Mouse (Mus musculus) intestine, embryonic 16.5 days (tissue): ENCODE results near the gene Pskh1. TPM values are rescaled to one million over a fixed set of nuclear protein-coding genes. Genes with fewer than 3 reads are reported as not detected.

ENCODE experiments used
- ATAC-seq: fragments of 200-750 bp; cut with Nextera tagmentation; 2 replicates; pipeline ENCODE4 v1.8.0; 2017; ENCODE audit warnings: moderate TSS enrichment, moderate library complexity
- H3K27ac ChIP-seq: fragments of 300-500 bp; sonication (generic); 2 replicates; pipeline ENCODE4 v1.5.1; 2014; ENCODE audit warnings: mild to moderate bottlenecking, low read length
- H3K27me3 ChIP-seq: fragments of 300-500 bp; sonication (generic); replicated peaks from 2 replicates; pipeline ENCODE4 v1.6.1; 2014; ENCODE audit warnings: low read length, control low read depth, mixed read lengths; ENCODE audit not compliant: control insufficient read depth, insufficient read depth
- H3K36me3 ChIP-seq: fragments of 300-500 bp; sonication (generic); 2 replicates; pipeline ENCODE4 v1.6.1; 2014; ENCODE audit warnings: low read length, control low read depth; ENCODE audit not compliant: control insufficient read depth, insufficient read depth
- H3K4me1 ChIP-seq: fragments of 300-500 bp; sonication (generic); 2 replicates; pipeline ENCODE4 v1.6.1; 2014; ENCODE audit warnings: low read length, control low read depth, mixed read lengths; ENCODE audit not compliant: control insufficient read depth, insufficient read depth
- H3K4me2 ChIP-seq: fragments of 300-500 bp; sonication (generic); 2 replicates; pipeline ENCODE4 v1.6.1; 2014; ENCODE audit warnings: low read depth, low read length, control low read depth
- H3K4me3 ChIP-seq: fragments of 300-500 bp; sonication (generic); 2 replicates; pipeline ENCODE4 v1.5.1; 2014; ENCODE audit warnings: mild to moderate bottlenecking, low read length
- H3K9ac ChIP-seq: fragments of 300-500 bp; sonication (generic); 2 replicates; pipeline ENCODE4 v1.6.1; 2014; ENCODE audit warnings: low read depth, low read length
- H3K9me3 ChIP-seq: fragments of 300-500 bp; sonication (generic); 2 replicates; pipeline ENCODE4 v1.6.1; 2016; ENCODE audit warnings: low read length, control low read depth; ENCODE audit not compliant: control insufficient read depth
- WGBS: fragments of 180-500 bp; shearing (Covaris S2); extraction: QIAGEN DNeasy Blood & Tissue Kit; methylation state at CpG from one replicate; pipeline ENCODE4 v1.1.7; 2014; 5-methylcytosine and 5-hydroxymethylcytosine counted together
- polyA plus RNA-seq: library from polyadenylated mRNA; unstranded; fragments of >200 nt; fragmentation: Nextera tagmentation; extraction: Ambion mirVana; gene quantifications from 2 replicates; pipeline ENCODE4 v1.2.1, GENCODE M21; 2015

Pskh1 gene
- polyA plus RNA-seq, 1 experiment from 2014 or later, result 26.6 TPM

- peaks cover 42% of the 10 kb centered on the region for H3K36me3 ChIP-seq
- 92% methylated on average over 12 of the region's 12 CpGs for WGBS
Observed at GRCm38 (mm10) chr8:105889756-105890465, 10.3 kb upstream of the Pskh1 start.

DNA sequence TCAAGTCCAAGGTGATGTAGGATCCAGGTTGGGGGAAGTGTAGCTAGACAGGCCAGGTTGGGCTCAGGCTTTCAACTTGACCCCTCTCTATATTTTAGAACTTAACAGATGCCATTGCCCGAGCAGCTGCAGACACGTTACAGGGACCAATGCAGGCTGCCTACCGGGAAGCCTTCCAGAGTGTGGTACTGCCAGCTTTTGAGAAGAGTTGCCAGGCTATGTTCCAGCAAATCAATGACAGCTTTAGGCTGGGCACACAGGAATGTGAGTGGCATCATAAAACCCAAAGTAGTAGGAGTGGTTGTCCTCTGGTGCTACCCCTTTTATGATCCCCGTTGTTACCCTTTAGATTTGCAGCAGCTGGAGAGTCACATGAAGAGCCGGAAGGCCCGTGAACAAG is 9.4 kb upstream of the Pskh1 start:
- Histone ChIP-seq H3K4me1 (no peaks in the 10 kb centered on the region), H3K9me3 (no peaks in the 10 kb centered on the region), H3K4me3 (no peak overlapping the region), H3K27ac (no peak overlapping the region), H3K4me2 (no peak overlapping the region), H3K9ac (no peak overlapping the region), H3K36me3 (peaks cover 37% of the 10 kb centered on the region), H3K27me3 (no peaks in the 10 kb centered on the region)
- no peak for ATAC-seq
- 92% methylated on average over 6 of the region's 6 CpGs for WGBS

More at GRCm38 (mm10) chr8:105889756-105890465, 10.3 kb upstream of the Pskh1 start:
- Histone ChIP-seq H3K27me3 (no peaks in the 10 kb centered on the region), H3K9ac (no peak overlapping the region), H3K4me1 (no peaks in the 10 kb centered on the region), H3K27ac (no peak overlapping the region), H3K9me3 (no peaks in the 10 kb centered on the region), H3K4me2 (no peak overlapping the region), H3K4me3 (no peak overlapping the region)
- ATAC-seq, result no peak

DNA sequence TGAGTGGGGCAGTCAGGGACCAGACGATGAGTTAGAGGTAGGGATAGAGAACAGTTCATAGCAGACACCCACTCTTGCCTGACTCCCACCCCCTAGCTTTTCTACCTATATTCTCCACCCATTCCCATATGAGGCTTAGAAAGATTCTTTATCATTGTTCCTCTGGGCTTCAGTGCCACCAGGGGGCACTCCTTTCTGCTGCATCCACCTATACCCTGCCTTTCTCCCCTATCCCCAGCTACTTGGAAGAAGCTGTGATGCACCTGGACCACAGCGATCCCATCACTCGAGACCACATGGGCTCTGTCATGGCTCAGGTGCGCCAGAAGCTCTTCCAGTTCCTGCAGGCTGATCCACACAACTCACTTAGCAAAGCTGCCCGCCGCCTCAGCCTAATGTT is 7.8 kb upstream of the Pskh1 start:
- ATAC-seq, result no peak
- no peak overlapping the region for H3K27ac ChIP-seq
- no peaks in the 10 kb centered on the region for H3K27me3 ChIP-seq
- no peak overlapping the region for H3K4me2 ChIP-seq
- WGBS, result 82% methylated on average over 6 of the region's 6 CpGs
- no peaks in the 10 kb centered on the region for H3K9me3 ChIP-seq
- peaks cover 26% of the 10 kb centered on the region for H3K36me3 ChIP-seq
- no peak overlapping the region for H3K9ac ChIP-seq
- H3K4me1 ChIP-seq, result no peaks in the 10 kb centered on the region
- H3K4me3 ChIP-seq, result no peak overlapping the region

- Histone ChIP-seq H3K4me1 (no peaks in the 10 kb centered on the region), H3K27ac (no peak within 1 kb of the TSS), H3K27me3 (no peaks in the 10 kb centered on the region), H3K36me3 (peaks cover 17% of the 10 kb centered on the region), H3K9ac (peak within 1 kb of the TSS; percentile 9; the same call in 1 of the 2 replicates), H3K4me2 (0 out of 2 replicates have a peak within 1 kb of the TSS, but pooled peaks have one; percentile 10), H3K9me3 (no peaks in the 10 kb centered on the region), H3K4me3 (no peak within 1 kb of the TSS)
- 11% methylated on average over 11 of the region's 11 CpGs for WGBS
- ATAC-seq, result peak; percentile 83
Observed at GRCm38 (mm10) chr8:105893339-105893738, 6.9 kb upstream of the Pskh1 start, which contains the start of gene Nrn1l. Gene Nrn1l, plus strand, starts transcription at chr8:105893567.

GRCm38 (mm10) chr8:105897801-105898480 is 2.3 kb upstream of the Pskh1 start:
- Histone ChIP-seq H3K4me2 (no peak overlapping the region), H3K9ac (no peak overlapping the region), H3K36me3 (no peaks in the 10 kb centered on the region), H3K9me3 (no peaks in the 10 kb centered on the region), H3K4me1 (peaks cover 9% of the 10 kb centered on the region), H3K4me3 (no peak overlapping the region), H3K27me3 (no peaks in the 10 kb centered on the region), H3K27ac (no peak overlapping the region)
- no peak for ATAC-seq
- WGBS, result 77% methylated on average over 9 of the region's 9 CpGs

DNA sequence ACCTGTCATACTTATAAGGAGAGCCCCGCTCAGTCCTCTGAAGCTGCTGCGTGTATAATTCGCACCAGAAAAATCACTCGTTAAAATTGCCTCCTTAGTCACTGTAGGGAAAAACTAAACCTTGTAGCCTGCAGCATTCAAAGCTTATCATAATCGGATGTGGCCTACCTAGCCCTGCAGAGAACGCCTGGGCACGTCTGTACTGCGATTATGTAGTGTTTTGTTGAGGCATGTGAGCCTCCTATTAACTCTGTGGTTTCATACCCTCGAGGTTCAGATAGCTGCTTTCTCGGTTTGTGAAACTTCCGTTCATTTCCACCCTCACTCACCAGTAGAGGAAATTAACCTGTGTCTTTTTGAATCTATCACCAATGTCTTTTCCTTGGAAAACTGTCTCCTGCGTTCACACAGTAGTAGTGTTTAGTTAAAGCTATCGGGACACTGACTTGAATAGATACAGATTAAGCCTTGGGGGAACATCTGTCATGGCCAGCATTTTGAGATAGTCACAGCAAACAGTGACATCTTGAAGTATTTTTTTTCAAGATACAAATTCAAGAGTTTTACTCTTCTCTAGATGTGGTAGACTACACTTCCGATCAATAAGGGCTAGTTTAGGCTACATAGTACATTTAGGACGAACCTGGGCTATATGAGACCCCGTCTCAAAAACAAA is 838 bp downstream of the Pskh1 start:
- ATAC-seq, result peak; percentile 13; the same call in 1 of the 2 replicates
- peak overlapping the region; percentile 99 for H3K9ac ChIP-seq
- H3K36me3 ChIP-seq, result no peaks in the 10 kb centered on the region
- H3K4me1 ChIP-seq, result peaks cover 9% of the 10 kb centered on the region
- peak overlapping the region; percentile 89 for H3K27ac ChIP-seq
- H3K9me3 ChIP-seq, result no peaks in the 10 kb centered on the region
- H3K27me3 ChIP-seq, result no peaks in the 10 kb centered on the region
- WGBS, result 30% methylated on average over 16 of the region's 16 CpGs
- peak overlapping the region; percentile 96 for H3K4me3 ChIP-seq
- peak overlapping the region; percentile 82 for H3K4me2 ChIP-seq

- no peak for ATAC-seq
- WGBS, result 90% methylated on average over 3 of the region's 3 CpGs
Observed at GRCm38 (mm10) chr8:105919390-105919789, 19.1 kb downstream of the Pskh1 start.

GRCm38 (mm10) chr8:105925123-105925522 is 24.9 kb downstream of the Pskh1 start:
- H3K4me1 ChIP-seq, result no peaks in the 10 kb centered on the region
- H3K27ac ChIP-seq, result no peak overlapping the region
- H3K4me3 ChIP-seq, result no peak overlapping the region
- no peak for ATAC-seq
- 68% methylated on average over 3 of the region's 3 CpGs for WGBS
- no peak overlapping the region for H3K4me2 ChIP-seq
- H3K9ac ChIP-seq, result no peak overlapping the region
- no peaks in the 10 kb centered on the region for H3K36me3 ChIP-seq
- no peaks in the 10 kb centered on the region for H3K9me3 ChIP-seq
- H3K27me3 ChIP-seq, result no peaks in the 10 kb centered on the region

More at GRCm38 (mm10) chr8:105919390-105919789, 19.1 kb downstream of the Pskh1 start:
- Histone ChIP-seq H3K9ac (no peak overlapping the region), H3K27me3 (no peaks in the 10 kb centered on the region), H3K9me3 (no peaks in the 10 kb centered on the region), H3K27ac (no peak overlapping the region), H3K4me2 (no peak overlapping the region), H3K4me1 (no peaks in the 10 kb centered on the region), H3K4me3 (no peak overlapping the region), H3K36me3 (peaks cover 5% of the 10 kb centered on the region; the same call in 1 of the 2 replicates)

GRCm38 (mm10) chr8:105930602-105931001 is 30.4 kb downstream of the Pskh1 start:
- WGBS, result 25% methylated on average over 8 of the region's 8 CpGs
- Histone ChIP-seq H3K4me1 (no peaks in the 10 kb centered on the region), H3K36me3 (0 out of 2 replicates have a peak, but pooled peaks cover 5% of the 10 kb centered on the region), H3K27ac (no peak overlapping the region), H3K9ac (peak overlapping the region; percentile 38), H3K9me3 (no peaks in the 10 kb centered on the region), H3K27me3 (no peaks in the 10 kb centered on the region), H3K4me2 (no peak overlapping the region), H3K4me3 (no peak overlapping the region)
- peak; percentile 44 for ATAC-seq
